Mouse (Mus musculus) retina, postnatal 1 day (tissue): ENCODE results near the gene Atp11b.

Experiments used
- DNase-seq: peaks from one replicate; pipeline ENCODE4 v3.0.0-alpha.2; 2012

The Atp11b gene

DNA sequence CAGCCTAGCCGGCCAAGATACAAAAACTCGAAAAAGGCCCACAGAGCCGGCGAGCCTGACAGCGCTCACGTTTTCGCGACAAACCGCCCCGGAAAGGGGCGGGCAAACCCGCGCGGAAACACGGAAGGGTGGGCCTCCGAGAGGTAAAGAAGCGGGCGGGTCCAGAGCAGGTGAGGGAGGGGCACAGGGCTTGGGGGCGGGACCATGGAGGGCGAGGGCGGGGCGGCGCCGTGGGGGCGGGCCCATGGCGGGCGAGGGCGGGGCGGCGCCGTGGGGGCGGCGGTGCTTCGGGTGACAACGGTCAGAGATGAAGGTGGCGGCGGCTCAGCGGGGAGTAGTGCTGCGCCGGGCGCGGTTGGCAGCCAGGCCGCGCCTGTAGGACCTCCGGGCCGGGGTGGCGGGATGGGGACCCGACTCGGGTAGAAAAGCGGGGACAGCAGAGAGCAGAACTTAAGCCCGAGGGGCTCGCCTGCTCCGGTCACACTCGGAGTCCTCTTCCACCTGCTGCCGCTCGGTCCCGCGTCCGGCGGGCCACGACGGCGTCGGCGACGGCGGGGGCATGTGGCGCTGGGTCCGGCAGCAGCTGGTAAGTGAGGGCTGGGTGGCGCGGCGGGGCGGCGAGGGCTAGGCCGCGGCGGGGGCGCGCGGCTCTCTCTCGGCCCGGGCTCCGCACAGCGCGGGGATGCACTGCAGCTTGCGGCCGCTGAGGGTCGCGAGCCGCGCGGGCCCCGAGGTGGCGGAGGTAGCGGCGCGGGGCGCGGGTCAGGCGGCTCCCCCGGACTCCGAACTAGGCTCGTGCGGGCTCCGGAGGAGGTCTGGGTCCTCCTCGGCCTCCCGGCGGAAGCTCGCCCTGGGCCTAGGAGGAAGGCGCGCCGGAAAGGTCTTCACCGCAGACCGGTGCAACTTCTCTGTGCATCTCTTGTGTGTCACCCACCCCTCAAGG, at the start of gene Atp11b:
Gene Atp11b, plus strand, starts transcription at position 282 of the 943 bp plus-strand sequence.
- DNase-seq: peak; percentile 86

GRCm38 (mm10) chr3:35704328-35704613, 49.6 kb upstream of the Atp11b start:
- DNase-seq: no peak

GRCm38 (mm10) chr3:35719531-35720205, 34.2 kb upstream of the Atp11b start:
- no peak for DNase-seq

DNA sequence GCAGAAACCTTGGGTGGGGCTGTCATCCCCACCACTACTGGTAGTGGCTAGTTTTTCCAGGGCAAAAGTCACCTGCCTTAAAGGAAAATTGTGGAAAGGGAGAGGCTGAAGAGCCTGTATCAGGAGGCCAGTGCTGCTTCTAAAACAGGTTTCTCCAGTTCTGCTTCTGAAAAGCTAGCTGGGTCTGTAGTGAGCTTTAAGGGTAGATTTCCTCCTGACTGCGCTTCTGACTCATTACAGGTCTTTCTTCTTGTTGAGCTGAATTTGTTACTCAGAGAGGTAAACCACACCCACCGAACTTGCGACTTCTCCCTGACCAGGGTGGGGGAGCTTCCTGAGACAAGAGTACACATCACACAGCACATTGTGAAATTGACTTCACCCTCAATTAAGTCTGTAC, 33.1 kb upstream of the Atp11b start:
- no peak for DNase-seq

DNA sequence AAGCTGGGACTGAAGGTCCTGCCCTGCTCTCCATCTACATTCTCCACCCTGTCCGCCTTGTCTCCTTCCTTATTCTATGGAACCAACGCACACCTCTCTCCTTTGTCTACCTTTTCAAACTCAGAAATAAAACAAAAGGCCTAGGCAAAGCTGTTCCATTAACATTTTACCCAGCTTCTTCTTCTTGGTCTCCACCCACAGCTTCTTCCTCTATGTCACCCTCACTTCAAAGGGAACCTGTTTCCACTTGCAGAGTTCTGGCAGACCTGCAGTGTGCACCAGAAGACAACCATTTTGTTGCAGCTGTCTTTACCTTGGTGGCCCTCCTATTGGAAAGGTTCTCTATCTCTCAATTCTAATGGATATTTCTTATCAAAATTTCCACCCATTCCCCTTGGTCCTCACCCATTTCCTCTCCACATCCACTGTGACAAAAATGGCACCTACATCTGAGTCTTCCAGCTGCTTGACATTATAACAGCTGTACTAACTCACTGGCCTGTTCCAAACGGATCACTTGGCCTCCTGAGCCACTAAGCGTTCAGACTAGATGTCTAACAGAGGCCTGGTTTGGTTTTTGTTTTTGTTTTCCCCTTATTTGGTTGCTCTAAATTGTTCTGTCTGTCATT, 32.0 kb upstream of the Atp11b start:
- no peak for DNase-seq

DNA sequence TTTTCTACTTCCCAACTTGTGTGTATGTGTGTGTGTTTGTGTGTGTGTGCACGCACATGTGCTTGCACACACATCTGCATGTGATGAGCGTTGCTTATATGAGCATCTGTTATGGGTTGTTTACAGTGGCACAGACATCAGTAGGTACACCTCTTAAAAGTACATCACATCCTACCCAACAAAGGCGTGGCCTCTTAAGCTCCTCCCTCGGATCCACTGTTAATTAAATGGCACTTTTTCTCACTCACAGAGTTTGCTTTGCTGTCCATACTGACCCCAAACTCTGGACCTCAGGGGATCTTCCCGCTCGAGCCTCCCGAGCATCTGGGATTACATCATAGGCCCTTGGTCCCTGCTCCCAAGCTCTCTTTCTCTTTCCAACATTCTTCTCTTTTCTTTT, 31.1 kb upstream of the Atp11b start:
- no peak for DNase-seq

DNA sequence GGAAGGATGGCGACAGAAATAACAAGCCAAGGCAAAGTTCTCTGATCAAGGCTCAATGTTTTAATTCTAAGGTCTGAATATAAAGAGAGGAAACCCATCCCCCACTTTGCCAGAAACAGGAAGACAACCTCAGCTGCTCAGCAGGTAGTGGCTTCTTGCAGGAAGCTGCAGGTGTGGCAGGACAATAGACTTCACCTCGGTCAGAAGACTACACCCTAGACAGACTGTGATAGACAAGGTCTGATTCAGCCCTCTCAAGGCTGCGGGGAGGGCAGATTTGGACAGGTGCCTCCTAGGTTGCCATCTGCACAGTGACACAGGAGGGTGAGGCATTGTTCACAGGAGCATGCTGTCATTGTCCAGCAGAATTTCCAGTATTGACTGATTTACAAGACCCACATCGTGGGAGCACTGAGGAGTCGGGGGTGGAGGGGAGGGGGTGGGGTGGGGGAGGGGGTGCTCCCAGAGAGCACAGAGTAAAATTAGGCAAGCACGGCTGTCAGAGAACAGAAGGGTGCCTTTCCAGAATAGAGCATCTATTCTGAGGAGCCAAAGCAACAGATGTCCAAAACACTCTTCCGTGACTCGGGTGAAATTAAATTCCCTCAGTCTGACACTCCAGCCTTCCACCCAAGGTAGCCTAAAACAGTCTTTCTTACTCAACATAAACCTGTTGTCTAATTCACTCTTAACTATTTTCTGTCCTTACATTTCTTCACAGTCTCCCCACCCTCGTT, 30.2 kb upstream of the Atp11b start:
- DNase-seq: peak; percentile 3

- no peak for DNase-seq
These were observed 28.8 kb upstream of the Atp11b start for GRCm38 (mm10) chr3:35725096-35725495.

DNA sequence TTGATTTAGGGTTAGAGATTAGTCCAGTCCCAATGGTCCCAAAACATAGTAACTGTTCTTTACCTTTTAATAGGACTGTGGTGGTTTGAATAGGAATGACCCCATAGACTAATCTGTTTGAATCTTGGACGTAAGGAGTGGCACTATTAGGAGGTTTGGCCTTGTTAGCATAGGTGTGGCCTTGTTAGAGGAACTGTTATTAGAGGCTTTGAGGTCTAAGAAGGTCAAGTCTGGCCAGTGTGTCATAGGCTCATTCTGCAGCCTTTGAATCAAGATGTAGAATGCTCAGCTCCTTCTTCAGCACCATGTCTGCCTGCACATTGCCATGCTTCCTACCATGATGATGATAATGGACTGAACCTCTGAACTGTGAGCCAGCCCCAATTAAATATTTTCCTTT, 27.0 kb upstream of the Atp11b start:
- DNase-seq: no peak

DNA sequence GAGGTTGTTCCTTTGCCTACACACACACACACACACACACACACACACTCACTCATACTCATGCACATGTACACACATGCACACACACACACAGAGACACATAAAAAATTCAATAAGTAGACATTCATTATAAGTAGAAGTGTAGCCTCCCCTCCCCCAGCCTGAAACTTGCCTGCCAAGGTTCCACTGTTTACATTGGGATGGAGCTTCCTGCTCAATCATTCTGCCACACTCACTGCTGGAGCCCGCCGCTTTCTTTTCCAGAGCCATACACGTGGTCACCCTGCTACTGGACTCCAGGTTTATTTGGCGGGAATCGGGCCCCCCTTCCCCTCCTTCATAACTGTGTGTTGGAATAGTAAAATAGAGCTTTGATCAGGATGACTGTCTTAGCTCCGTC, 24.4 kb upstream of the Atp11b start:
- DNase-seq: no peak

DNA sequence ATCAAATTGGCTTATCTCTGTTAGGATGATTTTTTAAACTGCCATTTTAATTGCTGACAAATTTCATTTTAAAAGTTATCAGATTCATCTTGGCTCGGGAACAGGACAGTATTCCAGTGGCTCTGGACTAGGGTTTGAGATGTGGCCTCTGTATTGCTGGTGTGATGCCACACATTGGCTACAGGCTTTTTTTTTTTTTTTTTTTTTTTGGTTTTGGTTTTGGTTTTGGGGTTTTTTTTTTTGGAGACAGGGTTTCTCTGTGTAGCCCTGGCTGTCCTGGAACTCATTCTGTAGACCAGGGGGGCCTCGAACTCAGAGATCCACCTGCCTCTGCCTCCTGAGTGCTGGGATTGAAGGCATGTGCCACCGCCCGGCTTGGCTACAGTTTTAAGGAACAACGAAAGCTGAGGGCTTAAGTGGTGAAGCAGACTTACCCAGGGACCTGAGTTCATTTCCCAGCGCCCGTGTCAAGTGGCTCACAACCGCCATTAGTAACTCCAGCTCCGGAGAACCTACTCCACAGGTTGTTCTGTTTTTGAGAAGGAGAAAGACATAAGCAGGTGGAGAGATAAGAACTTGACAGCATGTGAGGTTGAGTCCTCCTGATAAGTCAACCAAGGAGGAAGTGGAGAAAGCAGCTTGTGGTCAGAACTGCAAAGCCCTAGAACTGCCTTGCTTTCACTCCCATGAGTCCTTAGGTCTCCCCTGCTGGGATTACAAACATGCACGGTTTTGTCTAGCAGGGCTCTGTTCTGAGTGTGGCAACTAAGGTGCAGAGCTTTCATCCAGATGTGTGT, 21.7 kb upstream of the Atp11b start:
- no peak for DNase-seq

GRCm38 (mm10) chr3:35732778-35733147, 21.1 kb upstream of the Atp11b start:
- no peak for DNase-seq

GRCm38 (mm10) chr3:35734509-35734908, 19.4 kb upstream of the Atp11b start:
- DNase-seq: no peak

- no peak for DNase-seq
These were observed 15.8 kb upstream of the Atp11b start for GRCm38 (mm10) chr3:35738071-35738470.

DNA sequence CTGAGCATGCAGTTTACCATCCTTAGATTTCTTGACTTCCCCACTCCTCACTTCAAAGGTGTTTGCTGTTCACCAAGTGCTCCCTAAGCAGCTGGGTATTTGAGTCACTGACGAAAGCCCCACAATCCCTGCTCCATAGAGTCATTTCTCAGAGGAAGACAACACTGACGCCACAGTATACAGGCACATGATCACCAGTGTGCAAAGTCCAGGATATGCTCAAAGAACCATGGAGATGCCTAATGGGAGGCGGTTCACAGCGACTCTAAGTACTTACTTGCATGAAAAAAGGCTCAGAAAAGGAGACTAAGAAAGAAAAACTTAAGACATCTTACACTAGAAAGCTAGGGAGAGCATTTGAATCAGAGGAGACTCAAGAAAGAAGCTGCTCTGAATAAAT, 8.9 kb upstream of the Atp11b start:
- DNase-seq: no peak

GRCm38 (mm10) chr3:35746840-35747456, 7.0 kb upstream of the Atp11b start:
- no peak for DNase-seq

- peak; percentile 32 for DNase-seq
These were observed 3.6 kb upstream of the Atp11b start for GRCm38 (mm10) chr3:35750286-35750685.

GRCm38 (mm10) chr3:35751724-35752123, 2.2 kb upstream of the Atp11b start:
- DNase-seq: no peak

DNA sequence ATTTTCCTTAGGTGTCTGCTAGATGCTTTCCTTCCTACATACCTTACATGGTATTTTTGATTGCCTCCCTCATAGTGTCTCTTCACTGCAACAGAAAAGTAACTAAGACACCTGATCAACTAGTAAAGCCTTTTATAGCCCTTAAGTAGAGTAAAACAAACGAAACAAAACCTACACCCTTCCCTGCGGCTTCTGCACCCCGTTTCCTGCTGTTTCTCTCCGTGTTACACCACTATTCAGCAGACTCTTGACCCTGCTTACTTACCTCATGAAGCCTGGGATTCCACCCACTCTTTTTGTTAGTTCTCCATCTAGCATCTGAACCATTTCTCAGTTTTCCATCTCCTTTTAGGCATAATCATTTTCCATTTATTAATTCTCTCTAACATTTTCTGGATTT, 8.8 kb downstream of the Atp11b start:
- no peak for DNase-seq

- no peak for DNase-seq
These were observed 11.0 kb downstream of the Atp11b start for GRCm38 (mm10) chr3:35764637-35765617.

DNA sequence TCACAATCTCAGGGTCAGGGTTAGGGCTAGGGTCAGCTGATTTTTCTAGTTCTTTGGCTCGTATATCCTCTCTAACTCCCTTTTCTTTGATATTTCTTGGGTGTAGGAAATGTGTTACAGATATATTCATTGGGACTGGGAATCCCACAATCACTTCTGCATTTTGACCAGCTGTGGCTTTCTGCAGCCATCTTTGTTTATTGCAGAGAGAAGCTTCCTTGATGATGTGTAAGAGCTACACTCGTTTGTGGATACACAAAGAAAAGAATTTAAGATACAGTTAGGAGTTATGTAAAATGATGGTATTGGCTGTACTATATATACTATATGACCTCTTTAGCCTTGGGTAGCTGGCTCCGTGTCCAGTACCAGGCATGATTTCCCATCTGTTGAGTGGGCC, 25.8 kb downstream of the Atp11b start:
- no peak for DNase-seq
